Mouse (Mus musculus) testis, adult 2 months (tissue): ENCODE measurements around the gene Cxcl12.

Source experiments
- CTCF ChIP-seq: fragments of 200-500 bp; IDR thresholded peaks from 2 replicates; pipeline ENCODE4 v1.5.1; 2012; ENCODE audit warnings: low read depth, mild to moderate bottlenecking, inconsistent platforms, low read length, moderate library complexity; ENCODE audit not compliant: control insufficient read depth, insufficient read depth, insufficient replicate concordance
- POLR2A ChIP-seq: fragments of 200-500 bp; IDR thresholded peaks from 2 replicates; pipeline ENCODE4 v1.6.1; 2012; ENCODE audit warnings: low read depth, mild to moderate bottlenecking, inconsistent platforms, low read length, moderate library complexity; ENCODE audit not compliant: control insufficient read depth

DNA sequence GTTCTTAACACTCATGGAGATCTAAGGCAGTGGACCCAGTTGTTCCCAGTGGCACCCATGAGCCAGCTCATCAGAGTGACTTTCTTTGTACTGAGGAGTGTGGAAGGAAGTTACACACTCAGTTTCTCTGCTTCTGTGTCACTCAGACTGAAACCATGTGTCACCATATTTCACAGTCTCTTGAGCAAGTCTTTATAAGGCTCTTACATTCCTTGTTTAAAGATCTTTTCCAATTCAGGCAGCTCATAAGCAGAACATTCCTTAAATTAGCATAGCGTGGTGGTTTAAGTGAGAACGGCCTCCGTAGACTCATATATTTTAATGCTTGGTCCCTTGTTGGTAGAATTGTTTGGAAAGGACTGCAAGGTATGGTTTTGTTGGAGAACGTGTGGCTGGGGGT lies 27.4 kb upstream of the Cxcl12 start:
- no peak for TF ChIP-seq CTCF
- TF ChIP-seq POLR2A, result no peak
